Mouse (Mus musculus) brain, embryonic 14.5 days (tissue): ENCODE measurements around the gene Enthd1. TPM values are rescaled to one million over a fixed set of nuclear protein-coding genes. Genes with fewer than 3 reads are reported as not detected.

Experiments used
- DNase-seq: peaks from one replicate; pipeline ENCODE4 v3.0.0-alpha.2; 2011; ENCODE audit warnings: low read depth
- CTCF ChIP-seq: fragments of 200-500 bp; IDR thresholded peaks from 2 replicates; pipeline ENCODE4 v1.5.1; 2012; ENCODE audit warnings: inconsistent platforms, mild to moderate bottlenecking, moderate library complexity, borderline replicate concordance; ENCODE audit not compliant: insufficient read depth, insufficient read length; ENCODE audit errors: extremely low read depth
- POLR2A ChIP-seq: fragments of 200-500 bp; IDR thresholded peaks from 2 replicates; pipeline ENCODE4 v1.6.1; 2012; ENCODE audit warnings: mild to moderate bottlenecking, inconsistent platforms, borderline replicate concordance; ENCODE audit not compliant: poor library complexity, insufficient read depth, insufficient read length, severe bottlenecking; ENCODE audit errors: extremely low read depth
- polyA plus RNA-seq: library from polyadenylated mRNA; depleted of rRNA; stranded (reverse); fragments of >200 nt; gene quantifications from 2 replicates; pipeline ENCODE4 v1.2.3, GENCODE M21; 2012; rRNA removed

Enthd1 gene
- polyA plus RNA-seq: not detected in 2 replicates

DNA sequence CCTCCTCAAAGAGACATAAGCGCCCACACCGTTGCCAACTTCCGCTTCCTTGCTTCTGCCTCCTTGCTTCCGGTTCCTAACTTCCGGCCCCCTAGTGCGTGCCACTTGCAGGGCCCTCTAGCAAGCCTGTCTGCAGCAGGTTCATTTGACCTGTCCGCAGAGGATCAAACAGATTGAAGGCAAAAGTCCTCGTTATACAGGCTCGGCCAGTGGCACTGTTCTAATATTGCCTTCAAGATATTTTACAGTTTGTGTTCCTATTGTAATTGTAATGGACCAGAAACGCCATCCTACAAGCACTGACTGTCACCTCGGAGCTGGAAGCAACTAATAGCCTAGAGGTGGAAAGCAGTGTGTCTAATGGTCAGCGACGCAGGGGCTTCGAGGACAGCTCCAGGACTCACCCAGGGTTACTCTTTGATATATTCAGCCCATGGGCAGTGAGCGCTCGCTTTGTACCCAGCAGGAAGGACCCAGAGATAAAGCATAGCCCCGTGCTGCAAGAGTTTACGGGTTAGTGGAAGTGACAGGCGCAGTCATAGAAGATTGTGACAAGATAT lies at the start of gene Enthd1:
Gene Enthd1, minus strand, starts transcription at position 51 of the 560 bp plus-strand sequence.
- TF ChIP-seq POLR2A (no peak), CTCF (no peak)
- DNase-seq: no peak

DNA sequence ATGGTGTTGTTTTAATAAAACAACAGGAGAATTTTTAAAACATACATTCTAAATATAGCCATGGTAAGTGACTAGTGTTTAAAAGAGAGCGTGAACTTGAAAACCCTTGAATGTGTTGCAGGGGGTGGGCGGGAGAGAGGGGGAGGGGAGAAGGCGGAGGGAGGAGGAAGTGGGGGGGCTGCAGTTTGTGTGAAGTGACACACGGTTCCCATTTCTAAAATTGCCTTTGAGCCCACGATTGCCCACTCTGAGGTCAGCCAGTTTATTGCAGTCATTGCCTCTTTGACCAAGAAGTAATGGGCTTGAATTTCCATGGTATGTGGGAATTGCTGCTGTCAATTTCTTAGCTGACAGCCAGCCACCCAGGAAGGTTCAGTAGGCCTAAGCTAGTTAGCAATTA lies 48.9 kb upstream of the Enthd1 start:
- TF ChIP-seq CTCF: no peak
- TF ChIP-seq POLR2A: no peak
- no peak for DNase-seq

DNA sequence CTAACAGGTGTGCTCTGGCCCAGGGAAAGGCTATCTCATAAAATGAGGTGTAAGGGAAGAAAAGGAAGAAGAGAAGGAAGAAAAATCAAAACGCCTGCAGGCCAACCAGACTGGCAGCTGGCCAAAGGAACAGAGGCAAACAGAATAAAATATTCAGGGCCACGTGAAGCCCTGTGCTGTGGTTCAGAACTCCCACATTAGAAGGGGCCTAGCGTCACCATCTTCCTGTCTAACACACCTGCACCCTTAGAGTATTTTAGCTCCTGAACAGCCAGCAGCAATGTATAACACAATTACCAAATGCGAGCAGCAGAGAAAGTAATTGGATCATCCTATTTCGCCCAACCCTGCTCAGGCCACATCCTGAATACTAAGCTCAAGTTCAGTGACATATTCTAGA lies 46.5 kb upstream of the Enthd1 start:
- TF ChIP-seq POLR2A (no peak), CTCF (no peak)
- no peak for DNase-seq

DNA sequence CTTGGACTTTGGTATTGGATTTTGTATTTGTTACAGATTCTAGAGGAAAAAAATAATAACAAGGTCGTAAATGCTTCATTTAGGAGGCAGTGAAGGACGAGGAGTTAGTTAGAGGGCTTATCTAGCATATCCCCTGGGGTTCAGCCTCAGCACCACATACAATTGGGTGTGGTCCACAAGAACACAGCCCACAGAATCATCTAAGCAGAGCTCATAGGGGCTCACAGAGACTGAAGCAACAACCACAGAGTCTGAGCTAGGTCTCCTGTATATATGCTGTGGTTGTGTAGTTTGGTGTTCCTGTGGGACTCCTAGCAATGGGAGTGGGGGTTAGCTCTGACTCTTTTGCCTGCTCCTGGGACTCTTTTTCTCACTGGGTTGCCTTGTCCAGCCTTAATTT lies 45.4 kb upstream of the Enthd1 start:
- DNase-seq: no peak
- TF ChIP-seq CTCF (no peak), POLR2A (no peak)

DNA sequence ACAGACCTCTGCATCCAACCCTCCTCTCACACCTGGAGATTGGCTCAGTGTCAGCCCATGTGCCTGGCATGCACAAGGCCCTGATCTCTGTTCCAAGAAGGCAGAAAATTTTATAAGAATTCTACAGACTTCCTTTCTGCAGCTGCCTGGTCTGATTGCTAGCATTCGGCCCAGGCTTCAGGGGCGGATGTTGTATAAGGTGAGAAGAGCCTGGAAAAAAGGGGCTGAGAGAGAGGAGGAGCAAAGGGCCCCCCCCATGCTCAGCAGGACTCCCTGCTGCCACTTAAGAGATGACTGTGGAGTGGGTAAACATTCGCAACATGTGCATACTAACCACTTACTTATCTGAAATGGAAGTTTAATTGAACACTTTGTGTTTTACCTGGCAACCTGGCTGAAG lies 43.0 kb upstream of the Enthd1 start:
- TF ChIP-seq POLR2A: no peak
- no peak for TF ChIP-seq CTCF
- DNase-seq: no peak

DNA sequence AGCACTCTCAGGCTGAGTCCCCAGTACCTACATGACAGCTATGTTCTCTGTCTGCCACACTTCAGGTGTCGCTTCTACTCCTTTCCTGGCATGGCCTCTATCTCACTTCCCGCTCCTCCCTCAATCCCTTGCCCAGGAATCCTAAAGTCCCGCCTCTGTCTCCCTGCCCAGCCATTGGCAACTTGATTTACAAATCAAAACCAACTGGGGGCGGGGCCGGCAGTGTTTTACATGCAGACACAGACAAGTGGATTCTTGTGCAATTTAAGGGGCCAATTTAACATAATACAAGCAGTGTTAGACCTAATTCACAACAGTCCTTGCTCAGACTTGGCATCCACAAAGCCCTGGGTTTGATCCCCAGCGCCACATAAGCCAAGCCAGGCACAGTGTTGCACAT lies 39.1 kb upstream of the Enthd1 start:
- DNase-seq: no peak
- no peak for TF ChIP-seq POLR2A
- no peak for TF ChIP-seq CTCF

DNA sequence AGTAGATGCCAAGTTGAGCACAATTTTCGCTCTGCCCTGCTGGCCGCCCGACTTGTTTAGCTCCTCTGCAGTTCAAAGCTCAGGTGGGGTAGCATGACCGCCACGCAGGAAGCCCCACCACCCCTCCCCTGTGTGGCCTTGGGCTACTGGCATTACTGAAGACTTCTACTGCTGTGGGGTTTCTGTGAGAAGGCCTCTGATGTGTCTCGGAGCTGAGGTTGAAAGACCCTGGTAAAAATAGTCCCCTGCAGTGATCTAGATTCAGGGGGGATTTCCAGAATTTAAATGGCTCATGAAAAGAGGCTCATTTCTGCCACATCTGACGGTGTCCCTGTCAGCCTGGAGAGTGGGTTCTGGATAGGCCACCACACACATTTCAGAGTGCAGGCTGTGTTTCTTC lies 37.5 kb upstream of the Enthd1 start:
- peak; percentile 45 for DNase-seq
- TF ChIP-seq CTCF: no peak
- no peak for TF ChIP-seq POLR2A

DNA sequence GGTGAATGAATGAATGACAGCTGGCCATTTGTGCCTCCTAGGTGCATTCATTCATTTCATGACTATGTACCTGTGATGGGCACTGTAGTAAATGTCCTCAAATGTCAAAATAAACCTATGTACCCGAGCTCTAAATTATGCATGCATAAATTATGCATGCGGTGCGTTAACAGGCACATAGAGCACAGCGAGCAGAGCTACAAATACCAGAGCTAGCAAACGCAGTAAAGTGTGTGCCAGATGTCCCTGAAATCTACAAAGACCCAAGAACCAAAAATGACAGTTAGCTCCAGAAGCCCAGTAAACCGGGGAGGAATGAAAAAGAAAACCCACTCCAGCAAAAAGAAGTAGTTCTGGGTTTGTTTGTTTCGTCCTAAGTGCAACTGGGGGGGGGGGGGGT lies 36.5 kb upstream of the Enthd1 start:
- TF ChIP-seq POLR2A (no peak), CTCF (no peak)
- peak; percentile 59 for DNase-seq

DNA sequence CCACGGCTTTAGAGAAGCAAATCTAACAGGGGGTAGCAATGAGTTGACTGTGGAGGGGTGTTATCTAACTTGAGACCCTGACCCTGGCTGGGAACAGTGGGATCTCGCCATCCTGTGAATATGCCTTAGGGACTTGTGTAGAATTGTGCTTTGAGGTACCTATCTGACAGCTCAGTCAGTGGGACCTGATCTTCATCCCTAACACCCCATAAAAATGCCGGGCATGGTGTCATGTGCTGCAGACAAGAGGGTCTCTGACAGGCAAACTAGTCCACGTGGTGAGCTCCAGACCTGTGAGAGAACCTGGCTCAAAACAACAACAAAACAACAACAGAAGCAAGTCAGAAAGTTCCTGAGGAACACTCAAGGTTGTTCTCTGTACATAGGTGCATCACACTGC lies 34.9 kb upstream of the Enthd1 start:
- TF ChIP-seq POLR2A: no peak
- no peak for TF ChIP-seq CTCF
- no peak for DNase-seq

DNA sequence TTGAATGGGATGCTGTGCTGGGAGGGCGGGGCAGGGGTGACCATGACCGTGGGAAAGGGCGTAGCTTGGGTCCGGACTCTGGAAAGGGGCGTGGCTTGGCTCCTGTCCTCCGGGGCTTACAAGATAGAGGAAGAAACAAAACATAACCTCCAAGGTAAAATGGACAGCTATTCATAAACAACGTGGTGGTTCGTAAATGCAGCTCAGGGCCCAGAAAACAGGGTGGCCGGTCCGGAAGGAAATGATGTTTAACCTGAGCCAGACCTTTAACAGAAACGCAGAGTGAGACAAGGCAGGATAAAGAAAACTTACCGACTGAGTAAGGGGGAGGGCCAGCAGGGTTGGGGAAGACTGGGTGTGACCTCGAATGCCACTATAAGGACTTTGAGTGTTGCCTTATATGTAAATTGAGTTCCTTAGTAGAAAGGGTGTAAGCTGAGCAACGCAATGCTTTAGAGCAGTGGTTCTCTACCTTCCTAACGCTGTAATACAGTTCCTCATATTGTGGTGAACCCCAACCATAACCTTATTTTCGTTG lies 34.3 kb upstream of the Enthd1 start:
- DNase-seq: no peak

DNA sequence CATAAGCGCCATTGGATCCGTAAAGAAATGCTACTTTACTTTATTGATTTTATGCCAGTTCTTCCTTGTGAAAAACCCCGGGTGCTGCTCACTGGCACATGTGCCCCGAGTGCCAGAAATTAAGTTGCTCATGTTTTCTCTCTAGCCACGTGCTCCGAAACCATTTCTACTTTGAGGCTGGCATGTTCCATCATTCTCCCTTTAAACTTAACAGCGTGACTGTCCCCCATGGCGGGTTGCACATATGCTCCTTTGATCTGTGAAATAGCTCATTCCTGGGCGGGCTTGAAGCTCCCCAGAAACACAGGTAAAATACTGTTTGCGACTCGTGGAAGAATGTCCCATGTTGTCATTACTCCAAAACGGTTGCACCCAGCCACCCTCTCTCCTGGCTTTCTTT lies 33.8 kb upstream of the Enthd1 start:
- TF ChIP-seq POLR2A: no peak
- TF ChIP-seq CTCF: no peak

More for the DNA sequence above, 34.3 kb upstream of the Enthd1 start:
- TF ChIP-seq CTCF (no peak), POLR2A (no peak)

DNA sequence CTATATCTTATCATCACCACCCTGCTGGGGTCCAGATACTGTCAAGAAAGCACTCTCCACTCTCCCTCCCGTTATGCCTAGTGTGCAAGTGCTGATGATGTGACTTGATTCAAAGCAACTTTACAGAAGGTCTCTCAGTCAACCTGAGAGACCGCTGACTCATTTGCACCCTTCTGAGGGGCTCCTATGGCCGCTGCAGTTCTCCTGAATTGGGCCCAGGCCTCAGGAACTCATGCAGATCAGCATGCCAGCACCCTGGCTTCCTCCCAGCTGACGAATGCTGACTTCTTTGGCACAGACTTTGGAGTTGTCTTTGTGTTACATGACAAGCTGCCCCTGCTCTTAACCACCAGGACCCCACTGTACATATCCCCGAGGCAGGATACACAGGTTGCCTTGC lies 28.9 kb upstream of the Enthd1 start:
- DNase-seq: no peak
- no peak for TF ChIP-seq CTCF
- TF ChIP-seq POLR2A: no peak

More for the DNA sequence above, 33.8 kb upstream of the Enthd1 start:
- no peak for DNase-seq
